Mouse (Mus musculus): ENCODE data around the gene Fanci.

Gene Fanci

DNA sequence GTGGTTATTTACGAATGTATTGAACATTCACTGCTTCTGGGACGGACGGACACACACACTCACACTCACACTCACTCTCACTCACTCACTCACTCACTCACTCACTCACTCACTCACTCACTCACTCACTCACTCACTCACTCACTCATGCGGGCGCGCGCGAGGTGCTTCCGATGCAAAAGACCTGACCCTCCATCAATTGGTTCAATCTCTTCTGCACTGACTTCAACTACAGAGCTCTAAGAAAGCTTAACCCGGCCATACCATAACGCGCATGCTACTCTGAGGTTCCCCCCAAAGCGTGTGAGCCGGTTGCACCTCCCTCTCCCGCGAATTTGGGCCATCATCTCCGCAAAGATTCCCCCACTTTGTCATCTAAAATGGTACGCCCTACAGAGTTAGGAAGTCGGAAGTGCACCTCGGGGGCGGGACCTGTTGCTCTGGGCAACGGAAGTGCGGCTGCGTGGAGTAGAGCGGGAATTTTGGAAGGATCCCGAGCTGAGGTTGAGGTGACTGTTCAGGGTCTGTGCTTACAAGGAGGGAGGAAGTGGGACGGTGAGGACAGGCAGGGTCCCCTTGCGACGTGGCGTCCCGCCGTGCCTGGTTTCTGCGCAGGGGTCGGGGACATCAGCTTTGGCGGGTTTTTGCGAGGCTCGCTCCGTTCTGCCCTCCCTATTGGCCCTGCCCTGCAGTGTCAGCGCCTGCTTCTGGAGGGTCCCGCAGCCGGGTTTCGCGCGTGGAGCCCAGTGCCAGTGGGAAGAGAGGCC lies at the start of gene Fanci:
Fanci (plus strand) TSS at position 47 of the 767 bp plus-strand sequence.
- in situ Hi-C loops (cut with MboI, MseI) = no loop called here

DNA sequence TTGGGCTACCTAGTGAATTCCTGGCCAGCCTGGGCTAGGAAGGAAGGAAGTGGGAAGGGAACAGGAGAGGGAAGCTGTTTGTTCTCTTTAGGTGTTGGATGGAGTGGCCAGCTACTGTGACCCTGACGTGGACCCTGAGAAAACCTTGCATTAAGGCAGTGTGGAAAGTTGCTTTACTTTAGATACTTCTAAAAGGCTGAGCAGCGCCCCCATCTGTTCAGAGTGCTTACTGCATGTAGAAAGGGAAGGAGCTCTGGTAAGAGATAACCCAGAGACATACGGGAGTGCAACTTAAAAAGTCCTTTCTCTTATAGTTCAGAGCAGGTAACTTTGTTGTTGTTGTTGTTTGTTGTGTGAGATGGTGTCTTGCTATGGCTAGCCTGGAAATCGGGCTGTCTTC lies 45.8 kb upstream of the Fanci start:
- in situ Hi-C loops (cut with MboI, MseI) = loop anchor here (5.0 kb wide), 1 partner anchor 199 kb away; the partner anchor contains the start of gene Mfge8

DNA sequence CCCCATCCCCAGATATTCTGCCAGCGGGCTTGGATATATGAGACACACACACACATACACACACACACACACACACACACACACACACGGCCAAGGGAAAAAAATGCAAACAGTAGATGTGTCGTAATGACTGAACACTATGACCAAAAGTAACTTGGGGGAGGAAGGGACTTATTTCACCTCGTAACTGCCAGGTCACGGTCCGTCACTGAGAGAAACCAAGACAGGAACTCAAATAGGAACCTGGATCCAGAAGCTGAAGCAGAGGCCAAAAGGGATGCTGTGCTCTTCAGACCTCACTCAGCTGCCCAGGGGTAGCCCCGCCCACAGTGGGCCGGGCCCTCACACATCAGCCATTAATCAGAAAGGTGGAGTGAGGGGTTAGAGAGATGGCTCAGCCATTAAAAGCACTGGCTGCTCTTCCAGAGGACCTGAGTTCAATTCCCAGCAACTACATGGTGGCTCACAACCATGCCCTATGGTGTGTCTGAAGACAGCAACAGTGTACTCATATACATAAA lies 45.1 kb upstream of the Fanci start:
- in situ Hi-C loops (cut with MboI, MseI) = loop anchor here (5.0 kb wide), 1 partner anchor 199 kb away; the partner anchor contains the start of gene Mfge8

DNA sequence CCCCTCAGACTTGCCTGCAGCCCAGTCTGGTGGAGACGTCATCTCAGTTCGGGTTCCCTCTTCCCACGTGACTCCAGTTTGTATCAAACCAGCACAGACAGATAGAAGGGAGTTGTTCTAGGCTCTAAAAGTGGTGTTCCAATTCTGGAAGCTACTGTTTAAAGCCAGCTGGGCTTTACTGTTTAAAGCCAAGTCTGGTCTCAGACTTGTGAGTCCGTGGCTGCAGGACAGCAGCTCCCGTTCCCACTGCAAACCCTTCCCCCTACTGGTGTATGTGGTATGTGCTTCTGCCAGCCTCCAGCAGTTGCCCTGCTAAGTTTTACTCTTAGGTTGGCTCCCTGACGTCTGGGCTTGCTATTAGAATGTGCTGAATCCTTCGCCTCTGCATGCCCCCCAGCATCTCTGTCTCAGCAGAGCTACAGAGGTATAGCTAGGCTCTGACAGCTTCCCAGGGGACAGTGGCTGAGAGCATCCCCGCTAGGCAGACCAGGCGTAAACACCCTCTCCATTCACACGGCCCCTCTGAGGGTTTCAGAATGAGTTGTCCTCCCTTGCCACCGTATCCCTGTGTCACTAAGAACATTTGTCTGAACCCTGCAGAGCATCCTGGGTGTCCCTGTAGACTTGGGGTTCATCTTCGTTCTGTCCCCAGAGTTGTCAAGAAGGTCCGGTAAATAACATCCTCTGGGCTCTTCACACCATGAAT lies 44.5 kb upstream of the Fanci start:
- in situ Hi-C loops (cut with MboI, MseI) = loop anchor here (5.0 kb wide), 1 partner anchor 200 kb away; the partner anchor contains the start of gene Mfge8

DNA sequence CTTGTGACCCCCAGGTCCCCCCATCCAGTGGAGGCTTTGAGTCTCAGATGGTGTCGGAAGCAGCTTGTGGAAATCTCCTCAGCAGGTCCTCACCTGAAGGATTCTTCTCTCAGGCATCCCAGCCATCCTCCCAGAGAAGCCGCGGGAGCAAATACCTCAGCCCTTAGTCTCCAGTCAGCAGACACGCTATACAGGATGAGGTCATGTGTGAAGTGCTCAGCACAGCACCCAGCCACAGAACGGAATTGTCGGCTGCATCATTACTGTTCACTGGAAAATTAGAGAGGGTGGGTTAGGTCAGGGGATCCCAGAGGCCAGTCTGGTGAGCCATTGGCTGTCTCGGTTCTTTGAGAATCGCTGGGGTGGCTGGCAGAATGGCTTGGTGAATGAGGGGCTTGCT lies 42.9 kb upstream of the Fanci start:
- in situ Hi-C loops (cut with MboI, MseI) = loop anchor here (5.0 kb wide), 1 partner anchor 202 kb away; the partner anchor contains the start of gene Mfge8

DNA sequence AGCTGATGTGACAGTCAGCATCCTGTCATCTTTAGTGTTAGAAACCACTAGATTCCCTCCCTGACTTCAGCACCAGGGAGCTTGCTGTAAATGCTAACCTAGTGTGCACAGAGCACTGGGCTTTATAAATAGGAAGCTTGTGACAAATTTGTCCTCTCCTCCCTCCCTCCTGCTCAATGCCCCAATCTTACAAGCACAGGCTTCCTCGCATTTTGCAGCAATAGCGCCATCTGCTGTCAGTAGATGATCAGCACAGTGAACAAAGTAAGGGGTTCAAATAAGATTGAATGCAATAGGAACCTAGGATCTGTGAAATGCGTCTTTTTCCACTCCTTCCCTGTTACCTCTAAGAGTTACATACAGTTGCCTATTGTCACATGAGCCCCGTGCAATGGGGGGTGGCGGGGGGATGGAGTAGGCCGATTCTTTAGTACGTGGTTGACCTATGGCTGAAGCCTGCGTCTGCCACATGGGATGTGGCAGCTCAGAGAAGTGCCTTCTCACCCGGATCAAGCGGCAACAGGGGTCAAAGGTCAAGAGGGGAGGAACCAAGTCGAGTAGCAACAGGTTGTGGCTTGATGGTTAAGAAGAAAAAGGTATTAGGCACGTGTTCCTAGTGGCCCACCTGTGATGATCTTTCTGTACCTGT lies 41.9 kb upstream of the Fanci start:
- in situ Hi-C loops (cut with MboI, MseI) = loop anchor here (5.0 kb wide), 2 partner anchors 108 to 203 kb away; partner anchors contain the start of gene Mfge8

DNA sequence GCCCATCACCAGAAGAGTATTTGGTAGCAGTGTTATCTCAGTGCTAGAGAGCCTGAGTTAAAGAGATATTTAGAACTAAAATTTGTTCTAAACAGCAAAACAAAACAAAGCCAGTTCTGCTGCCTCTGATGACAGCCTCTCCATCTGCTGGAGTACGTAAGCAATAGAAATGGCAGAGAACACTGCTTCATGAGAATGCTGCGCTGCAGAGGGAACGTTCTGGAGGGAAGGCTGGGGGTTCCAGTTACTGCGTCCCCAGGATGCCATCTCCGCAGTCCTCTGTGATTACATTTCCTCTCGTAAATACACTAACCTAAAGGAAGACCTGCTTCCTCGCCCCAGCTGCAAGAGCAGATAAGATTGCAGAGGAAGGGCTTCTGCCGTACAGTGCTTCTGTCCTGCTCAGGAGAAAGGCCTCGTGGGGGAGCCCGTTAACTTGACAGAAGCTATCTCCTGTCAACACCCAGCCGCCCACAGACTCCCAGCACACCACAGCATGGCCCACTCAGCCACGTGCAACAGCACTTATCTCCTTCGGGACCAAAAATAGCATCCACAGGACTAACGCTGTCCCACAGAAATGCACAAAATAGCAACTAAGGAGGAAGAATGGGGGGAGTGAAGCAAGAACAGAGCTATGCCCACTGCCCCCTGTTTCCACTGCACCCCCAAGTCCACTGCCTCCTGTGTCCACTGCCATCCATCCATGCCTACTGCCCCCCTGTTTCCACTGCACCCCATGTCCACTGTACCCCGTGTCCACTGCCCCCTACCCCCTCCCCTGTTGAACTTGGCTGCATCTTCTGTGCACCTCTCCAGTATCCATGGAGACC lies 33.2 kb upstream of the Fanci start:
- in situ Hi-C loops (cut with MboI, MseI) = no loop called here

DNA sequence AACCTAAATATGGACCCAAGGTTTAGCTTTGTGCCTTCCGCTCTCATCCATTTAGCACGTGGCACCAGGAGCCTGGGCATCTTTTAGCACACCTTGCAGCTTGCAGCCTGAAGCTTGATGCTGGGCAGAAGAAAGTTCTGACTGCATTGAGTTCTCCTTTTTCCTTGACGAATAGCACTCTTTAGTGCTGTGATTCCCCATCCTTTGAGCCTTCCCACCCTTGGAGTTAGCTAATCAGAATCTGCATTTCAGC lies 32.6 kb upstream of the Fanci start:
- in situ Hi-C loops (cut with MboI, MseI) = no loop called here

DNA sequence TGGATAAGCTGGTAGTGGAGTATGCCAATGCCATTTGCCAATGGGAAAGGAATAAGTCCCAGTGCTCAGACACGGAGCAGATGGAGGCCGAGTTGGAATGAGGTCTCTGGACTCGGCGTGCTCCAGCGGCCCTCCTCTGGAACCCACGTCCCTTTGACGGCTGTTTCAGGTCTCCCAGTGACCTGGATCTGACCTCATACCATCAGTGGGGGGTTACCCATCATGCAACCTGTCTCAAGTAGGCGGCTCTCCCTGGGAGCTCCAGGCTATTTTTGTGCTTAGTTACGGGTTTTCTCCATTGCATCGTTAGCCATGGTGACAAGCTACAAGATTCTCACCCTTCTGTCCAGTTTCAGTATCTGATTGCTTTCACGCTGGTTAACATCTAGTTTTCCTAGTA lies 31.7 kb upstream of the Fanci start:
- in situ Hi-C loops (cut with MboI, MseI) = no loop called here

DNA sequence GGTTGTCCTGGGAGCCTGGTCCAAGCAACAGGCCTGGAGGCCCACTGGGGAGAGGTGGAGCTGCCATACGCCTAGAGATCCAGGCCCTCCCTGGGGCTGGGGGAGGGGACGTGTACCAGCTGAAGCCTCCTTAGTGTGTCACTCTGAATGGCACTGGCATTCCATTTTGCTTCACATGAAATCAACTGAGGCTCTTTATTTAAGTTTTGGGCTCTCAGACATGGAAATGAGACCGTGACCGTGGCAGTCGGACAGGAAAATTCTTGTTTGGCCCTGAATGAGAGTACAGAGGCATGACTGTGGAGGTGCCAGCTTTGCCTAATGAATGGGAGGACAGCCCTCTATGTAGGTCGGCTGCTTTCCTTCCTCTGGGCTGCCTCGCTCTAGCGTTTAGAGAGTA lies 29.5 kb upstream of the Fanci start:
- in situ Hi-C loops (cut with MboI, MseI) = no loop called here

DNA sequence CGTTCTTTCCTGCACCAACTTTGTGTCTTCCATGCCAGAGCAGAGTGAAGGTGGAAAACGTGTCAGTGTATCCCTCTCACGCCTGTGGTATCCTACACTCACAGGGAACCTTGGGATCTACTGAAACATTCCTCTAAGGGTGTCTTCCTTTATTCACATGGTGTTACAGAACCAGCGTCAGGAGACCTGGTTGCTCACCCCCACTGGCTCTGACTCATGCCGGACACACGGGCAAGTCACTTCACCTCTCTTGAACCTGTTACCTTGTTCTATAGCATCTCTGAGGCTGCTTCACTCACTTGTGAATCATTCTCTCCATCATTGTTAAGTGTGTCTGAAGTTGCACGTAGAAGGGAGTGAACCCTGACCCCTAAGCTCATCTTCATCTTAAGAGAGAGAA lies 28.9 kb upstream of the Fanci start:
- in situ Hi-C loops (cut with MboI, MseI) = no loop called here

DNA sequence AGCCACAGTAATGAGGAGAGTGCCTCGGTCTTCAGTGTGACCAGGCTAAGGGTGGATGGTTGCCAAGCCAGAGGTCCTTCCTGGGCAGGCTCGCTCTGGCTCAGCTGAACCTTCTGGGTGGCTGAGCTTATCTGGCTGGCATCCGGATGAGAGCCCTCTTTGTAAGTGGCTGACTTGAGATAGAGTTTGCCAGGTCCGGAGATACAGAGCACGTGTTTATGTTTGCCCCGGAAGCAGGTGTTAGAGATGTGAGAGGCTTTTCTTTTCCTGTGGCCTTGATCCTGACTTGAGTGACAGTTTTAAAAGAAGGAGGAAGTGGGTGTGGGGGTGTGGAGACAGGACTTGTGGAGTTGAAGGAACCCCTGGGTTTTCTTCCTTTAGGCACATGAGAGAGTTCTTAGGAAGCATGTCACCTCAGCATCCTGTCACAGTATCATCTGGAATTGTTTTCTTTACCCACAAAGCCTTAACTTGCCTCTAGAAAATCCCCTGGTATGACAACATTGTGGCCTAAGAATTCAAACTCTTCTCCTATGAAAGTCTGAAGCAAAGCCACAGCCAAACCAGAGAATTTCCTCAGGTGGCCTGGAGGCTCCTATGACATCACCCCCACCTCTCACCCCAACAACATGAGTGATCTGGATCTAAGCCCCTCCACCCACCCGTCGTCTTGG lies 28.2 kb upstream of the Fanci start:
- in situ Hi-C loops (cut with MboI, MseI) = no loop called here

DNA sequence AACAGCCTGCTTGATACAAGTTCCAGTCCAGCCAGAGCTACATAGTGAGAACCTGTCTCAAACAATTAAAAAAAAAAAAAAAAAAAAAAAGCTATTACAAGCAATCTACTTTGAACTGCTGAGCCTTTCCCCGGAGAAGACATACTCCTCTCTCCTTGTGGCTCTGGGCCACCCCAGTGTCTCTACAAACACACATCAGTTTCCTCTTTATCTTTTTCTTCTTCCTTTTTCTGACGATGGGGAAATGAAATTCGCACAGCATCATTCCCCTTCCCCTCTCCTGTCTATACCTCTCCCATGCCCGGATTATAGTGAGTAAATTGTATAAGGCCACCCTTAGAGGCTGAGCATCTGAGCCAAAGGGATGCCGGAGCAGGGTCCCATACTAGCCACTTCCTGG lies 23.1 kb upstream of the Fanci start:
- in situ Hi-C loops (cut with MboI, MseI) = no loop called here

DNA sequence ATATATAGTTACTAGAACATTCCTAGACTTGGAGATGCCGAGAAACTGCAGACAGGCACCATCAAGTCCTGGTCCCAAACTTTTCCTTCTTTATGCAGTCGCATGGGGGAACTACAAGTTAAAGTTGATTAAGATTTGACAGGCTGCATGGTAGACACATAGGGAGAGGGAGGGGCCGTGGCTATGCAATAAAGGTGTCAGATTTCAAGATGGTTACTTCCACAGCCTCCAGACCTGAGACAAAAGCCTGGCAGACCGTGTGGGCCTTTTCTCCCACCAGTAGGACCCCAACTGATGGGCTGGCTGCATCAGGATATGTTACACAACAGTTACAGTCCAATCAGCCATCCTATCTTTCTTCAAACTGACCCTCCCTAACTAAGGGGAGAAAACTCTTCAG lies 22.3 kb upstream of the Fanci start:
- in situ Hi-C loops (cut with MboI, MseI) = no loop called here

DNA sequence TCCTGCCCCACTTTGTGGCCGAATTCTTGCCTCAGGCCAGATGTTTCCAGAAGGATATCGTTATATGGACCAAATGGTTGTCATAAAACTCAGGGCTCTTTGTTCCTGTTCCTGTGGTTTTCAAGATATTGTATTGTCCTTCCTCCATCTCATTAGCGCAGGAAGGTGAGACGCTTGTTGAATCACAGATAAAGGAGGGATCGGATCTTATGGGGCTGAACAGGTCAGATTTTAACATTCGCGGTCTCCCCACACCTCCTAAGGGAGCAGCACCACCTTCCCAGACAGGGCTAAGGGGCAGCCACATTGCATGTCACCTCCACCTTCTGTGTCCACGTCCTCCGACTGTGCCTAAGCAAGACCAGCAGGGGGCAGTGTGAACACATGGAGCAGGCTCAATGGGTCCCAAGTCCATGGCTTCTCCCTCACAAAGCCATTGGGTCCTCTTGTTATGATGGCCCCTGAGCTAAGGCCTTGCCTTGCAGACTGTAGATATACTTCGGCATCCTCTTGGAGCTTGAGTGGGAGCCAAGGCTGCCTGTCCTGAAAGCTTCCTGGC lies 20.3 kb upstream of the Fanci start:
- in situ Hi-C loops (cut with MboI, MseI) = no loop called here

DNA sequence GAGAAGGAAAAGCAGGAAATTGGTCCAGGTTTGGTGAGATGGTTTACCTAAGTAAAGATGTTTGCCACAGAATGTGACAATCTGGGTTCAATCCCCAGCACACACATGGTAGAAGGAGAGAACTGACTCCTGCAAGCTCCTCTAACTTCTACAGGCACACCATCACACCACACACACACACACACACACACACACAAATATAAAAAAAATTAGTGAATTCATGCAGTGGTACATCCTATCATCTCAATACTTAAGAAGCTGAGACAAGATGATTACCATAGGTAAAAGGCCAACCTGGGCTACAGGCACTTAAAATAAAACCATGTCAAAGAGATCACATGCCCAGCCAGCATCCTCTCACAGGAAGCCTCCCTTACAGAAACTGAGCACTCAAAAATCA lies 17.7 kb upstream of the Fanci start:
- in situ Hi-C loops (cut with MboI, MseI) = no loop called here

DNA sequence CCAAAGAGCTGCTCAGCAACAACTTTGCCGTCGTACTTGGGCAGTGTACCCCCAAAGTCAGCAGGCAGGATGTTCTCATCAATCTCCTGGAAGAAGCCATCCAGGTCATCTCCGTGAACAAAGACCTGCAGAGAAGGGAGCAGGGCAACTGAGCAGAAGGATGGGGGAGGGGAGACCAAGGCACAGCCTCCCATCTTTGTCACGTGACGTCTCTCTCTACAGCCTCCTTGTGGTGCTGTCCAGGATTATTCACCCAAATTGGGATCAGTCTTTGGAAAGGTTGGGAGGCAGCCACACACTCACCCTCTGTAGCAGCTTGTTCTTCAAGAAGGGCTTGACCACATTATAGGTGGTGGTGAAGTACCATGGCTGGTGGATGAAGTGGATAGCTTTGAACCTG lies 16.1 kb upstream of the Fanci start:
- in situ Hi-C loops (cut with MboI, MseI) = no loop called here

DNA sequence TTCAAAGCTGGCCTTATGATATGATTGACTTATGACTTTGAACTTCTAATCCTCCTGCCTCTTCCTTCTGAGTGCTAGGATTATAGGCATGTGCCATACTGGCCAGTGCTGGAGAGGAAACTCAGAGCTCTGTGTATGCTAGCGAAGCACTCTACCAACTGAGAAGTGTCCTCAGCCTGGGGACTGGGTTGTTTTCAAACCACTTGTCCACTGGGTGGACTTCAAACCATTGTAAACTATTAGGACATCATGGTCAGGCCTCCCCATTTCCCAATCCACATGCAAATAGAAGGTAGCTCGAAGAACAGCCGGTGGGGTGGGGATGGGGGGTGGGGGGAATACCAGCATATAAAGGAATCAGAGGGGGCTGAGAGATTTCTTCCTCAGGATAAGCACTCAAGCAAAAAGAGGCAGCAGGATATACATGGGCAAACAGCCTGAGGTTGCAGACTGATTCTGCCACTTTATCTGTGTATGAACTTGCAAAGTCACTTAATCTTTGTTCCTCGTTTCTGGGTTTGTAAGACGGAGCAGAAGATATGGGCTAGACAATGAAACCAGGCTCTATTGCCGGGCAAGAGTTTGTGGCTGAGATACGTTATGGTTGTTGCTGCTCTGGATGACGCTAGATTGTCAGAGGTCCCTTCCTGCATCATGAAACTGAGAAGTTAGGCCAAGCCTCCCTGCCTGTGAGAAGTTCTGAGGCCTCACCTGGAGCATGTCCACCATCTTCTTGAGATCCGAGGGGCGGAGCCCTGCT lies 15.0 kb upstream of the Fanci start:
- in situ Hi-C loops (cut with MboI, MseI) = no loop called here

DNA sequence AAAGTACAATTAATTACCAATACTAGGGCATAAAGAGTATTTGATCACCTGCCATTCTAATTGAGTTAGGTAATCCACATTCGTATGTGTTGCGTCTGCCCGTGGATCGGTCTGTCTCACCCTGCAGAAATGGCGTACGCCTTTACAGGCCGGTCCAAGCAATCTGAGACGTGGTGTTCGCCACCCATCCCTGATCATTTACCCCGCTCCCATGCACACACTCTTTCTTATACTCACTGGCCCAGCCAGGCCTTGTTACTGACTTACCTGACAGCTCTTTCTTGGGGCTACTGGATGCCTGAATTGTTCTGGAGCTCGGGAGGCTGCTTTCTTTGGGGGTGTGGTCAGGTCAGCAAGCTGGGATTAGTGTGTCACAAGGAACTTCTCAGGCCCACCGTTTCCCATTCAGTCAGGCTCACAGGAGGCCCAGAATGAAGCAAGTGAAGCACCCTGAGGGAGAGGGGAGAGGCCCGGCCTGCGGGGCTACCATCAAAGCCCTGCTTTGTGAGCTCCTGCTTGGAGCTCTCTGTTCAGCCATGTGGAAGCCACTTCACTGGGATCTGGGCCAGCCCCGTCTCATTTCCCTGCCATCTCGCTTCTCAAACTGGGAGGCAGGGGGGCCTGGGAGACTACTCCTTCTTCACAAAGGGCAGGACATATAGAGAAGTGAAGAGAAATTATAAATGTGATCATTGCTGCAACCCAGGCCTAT lies 5.2 kb upstream of the Fanci start, which contains the start of gene Rlbp1:
Rlbp1 (minus strand) TSS at position 627 of the 712 bp plus-strand sequence.
- in situ Hi-C loops (cut with MboI, MseI) = loop anchor here (5.0 kb wide), 1 partner anchor 86 kb away; no protein-coding TSS in a partner anchor

Measured in T-helper 2 cell (primary cell).